Mouse (Mus musculus) liver, embryonic 12.5 days (tissue): ENCODE results near the gene Gm266. TPM values are rescaled to one million over a fixed set of nuclear protein-coding genes. Genes with fewer than 3 reads are reported as not detected.
A peak's percentile ranks its signal among the peaks of the same experiment; 100 is the strongest.

Source experiments
- ATAC-seq: fragments of 200-750 bp; cut with Nextera tagmentation; 2 replicates; pipeline ENCODE4 v1.8.0; 2017; ENCODE audit warnings: moderate number of reproducible peaks, mild to moderate bottlenecking, moderate library complexity
- H3K27ac ChIP-seq: fragments of 300-500 bp; sonication (generic); 2 replicates; pipeline ENCODE4 v1.5.1; 2016; ENCODE audit warnings: mild to moderate bottlenecking
- H3K27me3 ChIP-seq: fragments of 300-500 bp; sonication (generic); replicated peaks from 2 replicates; pipeline ENCODE4 v1.6.1; 2016; ENCODE audit warnings: mild to moderate bottlenecking, moderate library complexity
- H3K36me3 ChIP-seq: fragments of 300-500 bp; sonication (generic); 2 replicates; pipeline ENCODE4 v1.6.1; 2016; ENCODE audit warnings: mild to moderate bottlenecking, moderate library complexity
- H3K4me1 ChIP-seq: fragments of 300-500 bp; sonication (generic); 2 replicates; pipeline ENCODE4 v1.6.1; 2016
- H3K4me2 ChIP-seq: fragments of 300-500 bp; sonication (generic); 2 replicates; pipeline ENCODE4 v1.6.1; 2016; ENCODE audit warnings: mild to moderate bottlenecking, moderate library complexity
- H3K4me3 ChIP-seq: fragments of 300-500 bp; sonication (generic); 2 replicates; pipeline ENCODE4 v1.5.1; 2016; ENCODE audit warnings: mild to moderate bottlenecking, moderate library complexity
- H3K9ac ChIP-seq: fragments of 300-500 bp; sonication (generic); 2 replicates; pipeline ENCODE4 v1.6.1; 2016; ENCODE audit warnings: mild to moderate bottlenecking, moderate library complexity
- H3K9me3 ChIP-seq: fragments of 300-500 bp; sonication (generic); replicated peaks from 2 replicates; pipeline ENCODE4 v1.6.1; 2016; ENCODE audit warnings: mild to moderate bottlenecking, moderate library complexity
- whole genome bisulfite sequencing: fragments of 180-500 bp; shearing (Covaris S2); methylation state at CpG from one replicate; pipeline ENCODE4 v1.1.7; 2016; ENCODE audit not compliant: insufficient replicate concordance; 5-methylcytosine and 5-hydroxymethylcytosine counted together
- polyA plus RNA-seq: library from polyadenylated mRNA; unstranded; fragments of >200 nt; fragmentation: Nextera tagmentation; extraction: Ambion mirVana; gene quantifications from 2 replicates; pipeline ENCODE4 v1.2.1, GENCODE M21; 2016

Gm266 gene
- polyA plus RNA-seq: 1.8 and 2.4 TPM in 2 replicates

DNA sequence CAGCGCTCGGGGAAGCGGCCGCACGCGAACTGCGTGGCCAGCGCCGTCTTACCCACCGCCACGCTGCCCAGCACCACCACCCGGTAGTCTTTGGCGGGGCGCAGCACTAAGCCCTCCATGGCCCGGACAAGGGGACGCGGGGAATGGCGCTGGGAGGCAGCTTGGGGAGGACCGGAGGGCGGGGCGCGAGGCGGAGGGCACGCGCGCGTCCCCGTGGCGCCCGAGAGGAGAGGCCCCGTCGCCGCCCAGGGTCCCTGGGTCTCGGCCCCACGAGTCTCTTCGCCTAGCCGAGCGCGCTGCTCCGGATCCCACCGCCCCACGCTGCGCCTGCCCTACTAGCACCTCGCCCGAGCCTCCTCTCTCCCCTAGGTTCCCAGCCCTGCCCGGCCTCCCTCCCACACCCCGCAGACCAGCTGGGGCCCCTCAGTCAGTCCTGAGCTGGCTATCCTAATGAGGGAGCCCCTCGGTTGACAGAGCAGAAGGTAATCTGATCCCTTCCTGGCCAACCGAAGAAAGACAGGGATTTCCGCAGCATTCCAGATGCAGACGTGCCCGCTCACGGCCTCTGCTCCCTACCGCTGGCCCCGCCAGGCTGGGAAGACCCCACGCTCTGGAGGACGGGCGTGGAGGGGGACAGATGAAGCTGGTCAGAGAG is at the start of gene Gm266:
Gm266 (minus strand) TSS at position 172 of the 655 bp plus-strand sequence.
- ATAC-seq: peak; percentile 50; the same call in 1 of the 2 replicates
- H3K4me1 ChIP-seq: peaks cover 17% of the 10 kb centered on the region
- H3K27ac ChIP-seq: no peak within 1 kb of the TSS
- H3K4me3 ChIP-seq: peak within 1 kb of the TSS; percentile 41
- no peaks in the 10 kb centered on the region for H3K36me3 ChIP-seq
- H3K27me3 ChIP-seq: peaks cover 99% of the 10 kb centered on the region
- no peak within 1 kb of the TSS for H3K9ac ChIP-seq
- no peaks in the 10 kb centered on the region for H3K9me3 ChIP-seq
- peak within 1 kb of the TSS; percentile 63 for H3K4me2 ChIP-seq
- WGBS: 2% methylated on average over 45 of the region's 58 CpGs

DNA sequence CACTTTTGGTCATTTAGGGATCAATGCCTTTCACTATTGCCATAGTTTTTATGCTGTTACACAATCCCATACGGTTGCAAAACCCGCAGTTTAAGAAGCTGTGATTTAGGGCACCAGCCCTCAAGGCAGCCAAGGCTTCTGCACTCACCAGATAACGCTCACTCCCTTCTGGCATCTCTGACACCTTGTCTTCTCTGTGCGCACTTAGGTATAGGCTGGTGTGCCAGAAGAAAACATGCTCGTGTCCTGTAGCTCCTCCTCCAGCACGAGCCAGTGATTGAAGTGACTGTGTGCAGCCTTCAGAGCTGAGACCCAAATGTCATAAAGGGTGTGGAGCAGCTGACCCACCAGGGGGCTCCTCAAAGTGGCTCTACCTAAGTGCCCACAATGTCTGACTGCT is 49.7 kb upstream of the Gm266 start:
- peak; percentile 63 for ATAC-seq
- Histone ChIP-seq H3K4me2 (peak overlapping the region; percentile 49), H3K9me3 (no peaks in the 10 kb centered on the region), H3K36me3 (peaks cover 17% of the 10 kb centered on the region), H3K27ac (peak overlapping the region; percentile 82), H3K27me3 (peaks cover 38% of the 10 kb centered on the region), H3K9ac (peak overlapping the region; percentile 39; the same call in 1 of the 2 replicates), H3K4me3 (no peak overlapping the region), H3K4me1 (peaks cover 42% of the 10 kb centered on the region)
- 16% methylated on average over 6 of the region's 6 CpGs for WGBS

GRCm38 (mm10) chr12:111533096-111533794 is 47.6 kb upstream of the Gm266 start:
- 54% methylated on average over 11 of the region's 11 CpGs for WGBS
- Histone ChIP-seq H3K27me3 (peaks cover 56% of the 10 kb centered on the region), H3K4me3 (no peak overlapping the region), H3K9ac (no peak overlapping the region), H3K36me3 (no peaks in the 10 kb centered on the region), H3K4me1 (peaks cover 29% of the 10 kb centered on the region), H3K9me3 (no peaks in the 10 kb centered on the region), H3K4me2 (no peak overlapping the region), H3K27ac (no peak overlapping the region)
- no peak for ATAC-seq

- WGBS: 25% methylated on average over 8 of the region's 8 CpGs
- Histone ChIP-seq H3K9me3 (no peaks in the 10 kb centered on the region), H3K4me3 (no peak overlapping the region), H3K9ac (no peak overlapping the region), H3K4me2 (no peak overlapping the region), H3K27me3 (peaks cover 82% of the 10 kb centered on the region), H3K4me1 (no peaks in the 10 kb centered on the region), H3K27ac (no peak overlapping the region), H3K36me3 (no peaks in the 10 kb centered on the region)
- no peak for ATAC-seq
Observed at GRCm38 (mm10) chr12:111529192-111529591, 43.6 kb upstream of the Gm266 start.

DNA sequence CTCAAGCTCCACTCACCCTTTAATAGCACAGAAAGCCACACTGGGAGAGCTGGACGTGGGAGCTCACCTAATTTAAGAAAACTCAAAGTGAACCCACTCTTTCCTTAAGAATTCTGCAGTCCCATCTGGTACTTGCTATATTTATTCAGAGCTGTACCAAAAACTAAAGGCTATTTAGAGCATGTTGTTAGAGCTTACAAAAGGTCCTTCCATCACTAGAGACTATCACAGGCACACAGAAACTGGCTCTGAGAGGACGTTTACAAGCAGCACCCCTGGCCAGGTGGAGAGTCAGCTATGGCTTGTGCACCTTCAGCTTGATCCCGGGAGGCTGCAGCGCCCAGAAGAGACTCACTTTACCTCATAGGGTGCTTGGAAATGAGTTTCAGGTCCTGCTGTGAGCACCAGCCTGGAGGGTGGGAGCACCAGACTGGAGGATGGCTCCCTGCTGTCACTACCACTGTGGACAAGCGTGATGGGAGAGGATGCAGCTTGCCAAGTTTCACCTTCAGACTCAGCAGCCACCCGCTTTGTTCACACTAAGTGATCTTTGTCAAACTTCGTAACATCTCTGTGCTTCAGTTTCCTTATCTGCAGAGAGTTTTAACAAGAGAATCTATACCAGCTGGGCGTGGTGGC is 42.1 kb upstream of the Gm266 start:
- Histone ChIP-seq H3K4me1 (no peaks in the 10 kb centered on the region), H3K36me3 (no peaks in the 10 kb centered on the region), H3K4me2 (no peak overlapping the region), H3K9ac (no peak overlapping the region), H3K27me3 (peaks cover 80% of the 10 kb centered on the region), H3K4me3 (no peak overlapping the region), H3K27ac (no peak overlapping the region), H3K9me3 (no peaks in the 10 kb centered on the region)
- no peak for ATAC-seq
- WGBS: 52% methylated on average over 8 of the region's 8 CpGs

DNA sequence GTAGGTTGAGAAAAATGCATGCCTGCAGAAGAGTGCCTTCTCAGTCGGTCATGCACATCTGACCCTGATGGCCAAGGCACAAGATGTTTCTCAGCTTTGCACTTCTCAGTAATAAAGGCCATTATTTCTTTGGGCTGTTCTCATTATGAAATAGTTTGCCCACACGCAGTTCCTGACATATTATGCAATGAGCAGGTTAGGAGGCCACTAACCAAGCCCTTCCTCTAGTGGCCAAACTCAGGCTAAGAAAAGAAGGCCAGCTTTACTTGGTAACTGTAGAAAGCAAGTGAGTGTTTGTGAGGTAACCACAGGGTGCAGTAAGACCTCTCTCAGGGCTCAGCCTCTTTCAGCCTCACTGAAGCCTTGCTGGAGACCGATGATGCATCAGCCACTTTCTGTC is 39.3 kb upstream of the Gm266 start:
- Histone ChIP-seq H3K36me3 (no peaks in the 10 kb centered on the region), H3K9me3 (peaks cover 8% of the 10 kb centered on the region), H3K9ac (no peak overlapping the region), H3K4me3 (no peak overlapping the region), H3K4me1 (peaks cover 1% of the 10 kb centered on the region), H3K27me3 (peaks cover 67% of the 10 kb centered on the region), H3K27ac (no peak overlapping the region), H3K4me2 (no peak overlapping the region)
- 54% methylated on average over 3 of the region's 3 CpGs for WGBS
- ATAC-seq: no peak

DNA sequence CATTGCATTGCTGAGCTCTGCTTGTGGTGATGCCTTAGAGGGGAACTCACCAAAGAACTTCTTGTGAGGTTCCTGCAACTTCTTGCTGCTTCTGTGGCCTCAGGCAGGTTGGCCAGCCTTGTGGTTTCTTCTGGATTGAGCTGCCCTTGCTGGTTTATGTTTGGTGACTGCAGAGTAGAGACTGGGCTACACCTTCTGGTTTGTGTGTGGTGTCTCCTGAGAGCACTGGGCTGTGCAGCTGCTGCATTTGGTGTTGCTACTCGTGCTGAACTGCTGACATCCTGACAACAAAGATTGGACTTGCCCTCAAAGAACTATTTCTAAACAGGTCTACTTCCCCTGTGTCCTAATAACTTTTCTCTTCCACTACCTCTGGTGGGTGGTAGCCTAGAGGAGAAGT is 38.8 kb upstream of the Gm266 start:
- peaks cover 8% of the 10 kb centered on the region for H3K9me3 ChIP-seq
- H3K27me3 ChIP-seq: peaks cover 66% of the 10 kb centered on the region
- H3K9ac ChIP-seq: no peak overlapping the region
- H3K36me3 ChIP-seq: no peaks in the 10 kb centered on the region
- H3K27ac ChIP-seq: no peak overlapping the region
- WGBS: 35% methylated on average over 1 of the region's 1 CpGs
- H3K4me1 ChIP-seq: peaks cover 6% of the 10 kb centered on the region
- H3K4me2 ChIP-seq: no peak overlapping the region
- ATAC-seq: no peak
- no peak overlapping the region for H3K4me3 ChIP-seq

- H3K4me1 ChIP-seq: peaks cover 38% of the 10 kb centered on the region
Observed at GRCm38 (mm10) chr12:111520994-111521393, 35.4 kb upstream of the Gm266 start.

DNA sequence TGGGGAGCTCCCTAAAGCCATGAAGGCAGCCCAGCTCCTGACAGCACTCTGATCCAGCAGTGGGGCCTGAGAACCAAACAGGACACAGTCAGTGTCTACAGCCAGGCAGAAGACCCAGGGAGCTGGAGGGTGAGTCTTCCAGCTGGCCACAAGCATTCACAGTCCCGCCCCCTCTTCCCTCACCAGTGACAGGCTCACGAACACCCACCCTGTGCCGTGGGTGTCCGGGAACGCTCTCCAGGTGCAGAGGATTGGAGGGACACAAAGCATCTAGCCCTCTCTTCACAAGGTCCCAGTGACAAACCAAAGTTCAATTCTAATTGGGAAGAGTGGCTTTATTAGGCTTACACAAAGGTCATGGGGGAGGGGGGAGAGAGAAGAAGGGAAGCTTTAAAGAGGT is 34.2 kb upstream of the Gm266 start:
- peaks cover 15% of the 10 kb centered on the region for H3K9me3 ChIP-seq
- peak overlapping the region; percentile 40; the same call in 1 of the 2 replicates for H3K9ac ChIP-seq
- peaks cover 48% of the 10 kb centered on the region for H3K4me1 ChIP-seq
- H3K4me2 ChIP-seq: no peak overlapping the region
- 64% methylated on average over 5 of the region's 5 CpGs for WGBS
- no peak for ATAC-seq
- H3K4me3 ChIP-seq: no peak overlapping the region
- H3K27me3 ChIP-seq: peaks cover 27% of the 10 kb centered on the region
- H3K36me3 ChIP-seq: no peaks in the 10 kb centered on the region
- H3K27ac ChIP-seq: peak overlapping the region; percentile 98; the same call in 1 of the 2 replicates

More at GRCm38 (mm10) chr12:111520994-111521393, 35.4 kb upstream of the Gm266 start:
- Histone ChIP-seq H3K4me2 (no peak overlapping the region), H3K27ac (no peak overlapping the region), H3K9ac (no peak overlapping the region), H3K27me3 (peaks cover 37% of the 10 kb centered on the region), H3K9me3 (peaks cover 8% of the 10 kb centered on the region), H3K4me3 (no peak overlapping the region), H3K36me3 (no peaks in the 10 kb centered on the region)
- 60% methylated on average over 2 of the region's 2 CpGs for WGBS
- no peak for ATAC-seq

- no peaks in the 10 kb centered on the region for H3K36me3 ChIP-seq
- ATAC-seq: peak; percentile 69
- peaks cover 15% of the 10 kb centered on the region for H3K9me3 ChIP-seq
- peak overlapping the region; percentile 25 for H3K4me3 ChIP-seq
- H3K27ac ChIP-seq: peak overlapping the region; percentile 98
- H3K4me1 ChIP-seq: peaks cover 57% of the 10 kb centered on the region
- peak overlapping the region; percentile 64 for H3K9ac ChIP-seq
- peaks cover 12% of the 10 kb centered on the region for H3K27me3 ChIP-seq
- H3K4me2 ChIP-seq: peak overlapping the region; percentile 67
- 55% methylated on average over 9 of the region's 9 CpGs for WGBS
Observed at GRCm38 (mm10) chr12:111518391-111518790, 32.8 kb upstream of the Gm266 start.

GRCm38 (mm10) chr12:111517901-111518300 is 32.3 kb upstream of the Gm266 start:
- Histone ChIP-seq H3K27ac (peak overlapping the region; percentile 98), H3K27me3 (peaks cover 9% of the 10 kb centered on the region), H3K36me3 (no peaks in the 10 kb centered on the region), H3K9ac (peak overlapping the region; percentile 67), H3K4me2 (peak overlapping the region; percentile 67), H3K4me3 (peak overlapping the region; percentile 27), H3K4me1 (peaks cover 57% of the 10 kb centered on the region), H3K9me3 (peaks cover 15% of the 10 kb centered on the region)
- ATAC-seq: peak; percentile 95
- 10% methylated on average over 4 of the region's 4 CpGs for WGBS

- 45% methylated on average over 6 of the region's 6 CpGs for WGBS
- Histone ChIP-seq H3K9ac (peak overlapping the region; percentile 68), H3K36me3 (no peaks in the 10 kb centered on the region), H3K4me3 (no peak overlapping the region), H3K4me2 (peak overlapping the region; percentile 67), H3K9me3 (peaks cover 7% of the 10 kb centered on the region; the same call in 1 of the 2 replicates), H3K4me1 (peaks cover 57% of the 10 kb centered on the region), H3K27me3 (peaks cover 8% of the 10 kb centered on the region; the same call in 1 of the 2 replicates), H3K27ac (peak overlapping the region; percentile 98)
- peak; percentile 80 for ATAC-seq
Observed at GRCm38 (mm10) chr12:111516826-111517225, 31.2 kb upstream of the Gm266 start.
